Mouse (Mus musculus): ENCODE data around the gene Ilf3. TPM values are rescaled to one million over a fixed set of nuclear protein-coding genes. Genes with fewer than 3 reads are reported as not detected.

Gene Ilf3
- polyA plus RNA-seq, 1 experiment from 2014 or later = 45.2 TPM

GRCm38 (mm10) chr9:21329041-21329440 lies 38.6 kb upstream of the Ilf3 start:
- no peaks in the 10 kb centered on the region for H3K27me3 ChIP-seq (ENCODE audit: control insufficient read depth, insufficient read depth, low read length)
- no peak overlapping the region for H3K4me2 ChIP-seq (replicated peaks; ENCODE audit: low read depth)
- no peak overlapping the region for H3K27ac ChIP-seq (replicated peaks)
- DNase-seq (ENCODE audit: low spot score) (no peak), ATAC-seq (ENCODE audit: low FRiP score, low TSS enrichment) (no peak)
- TF ChIP-seq EP300 (optimal IDR thresholded peaks at IDR 0.05) (no peak), CTCF (IDR thresholded peaks at IDR 0.05; ENCODE audit: low read depth) (no peak)
- no peaks in the 10 kb centered on the region for H3K4me1 ChIP-seq (replicated peaks; ENCODE audit: control insufficient read depth, insufficient read depth)
- H3K9me3 ChIP-seq (ENCODE audit: control insufficient read depth, low read length) = no peaks in the 10 kb centered on the region
- no peak overlapping the region for H3K9ac ChIP-seq (ENCODE audit: low read length)
- WGBS = 37% methylated on average over 4 of the region's 5 CpGs
- H3K36me3 ChIP-seq (ENCODE audit: control insufficient read depth, insufficient read depth, low read length) = no peaks in the 10 kb centered on the region
- H3K4me3 ChIP-seq (ENCODE audit: low read depth, low read length) = no peak overlapping the region

- Histone ChIP-seq H3K36me3 (ENCODE audit: control insufficient read depth, insufficient read depth, low read length) (no peaks in the 10 kb centered on the region), H3K9ac (ENCODE audit: low read length) (no peak overlapping the region), H3K4me1 (replicated peaks; ENCODE audit: control insufficient read depth, insufficient read depth) (no peaks in the 10 kb centered on the region), H3K4me2 (replicated peaks; ENCODE audit: low read depth) (no peak overlapping the region), H3K27ac (replicated peaks) (no peak overlapping the region), H3K9me3 (ENCODE audit: control insufficient read depth, low read length) (no peaks in the 10 kb centered on the region), H3K27me3 (ENCODE audit: control insufficient read depth, insufficient read depth, low read length) (no peaks in the 10 kb centered on the region), H3K4me3 (ENCODE audit: low read depth, low read length) (no peak overlapping the region)
- ATAC-seq (ENCODE audit: low FRiP score, low TSS enrichment) (peak; percentile 27; the same call in 1 of the 2 replicates), DNase-seq (ENCODE audit: low spot score) (no peak)
- TF ChIP-seq EP300 (optimal IDR thresholded peaks at IDR 0.05) (no peak), CTCF (IDR thresholded peaks at IDR 0.05; ENCODE audit: low read depth) (no peak)
- WGBS = 88% methylated on average over 10 of the region's 10 CpGs
These were observed 37.9 kb upstream of the Ilf3 start for GRCm38 (mm10) chr9:21329699-21330289.

- no peaks in the 10 kb centered on the region for H3K36me3 ChIP-seq (ENCODE audit: control insufficient read depth, insufficient read depth, low read length)
- no peak for DNase-seq (ENCODE audit: low spot score)
These were observed 36.1 kb upstream of the Ilf3 start for GRCm38 (mm10) chr9:21331365-21332140.

GRCm38 (mm10) chr9:21332161-21333061 lies 35.3 kb upstream of the Ilf3 start:
- no peaks in the 10 kb centered on the region for H3K36me3 ChIP-seq (ENCODE audit: control insufficient read depth, insufficient read depth, low read length)
- 52% methylated on average over 9 of the region's 9 CpGs for WGBS
- H3K9me3 ChIP-seq (ENCODE audit: control insufficient read depth, low read length) = no peaks in the 10 kb centered on the region
- DNase-seq (ENCODE audit: low spot score) = no peak
- H3K4me1 ChIP-seq (replicated peaks; ENCODE audit: control insufficient read depth, insufficient read depth) = no peaks in the 10 kb centered on the region
- no peak overlapping the region for H3K9ac ChIP-seq (ENCODE audit: low read length)
- ATAC-seq (ENCODE audit: low FRiP score, low TSS enrichment) = no peak
- H3K27ac ChIP-seq (replicated peaks) = no peak overlapping the region
- no peak overlapping the region for H3K4me2 ChIP-seq (replicated peaks; ENCODE audit: low read depth)
- no peak for TF ChIP-seq CTCF (IDR thresholded peaks at IDR 0.05; ENCODE audit: low read depth)
- TF ChIP-seq EP300 (optimal IDR thresholded peaks at IDR 0.05) = no peak
- H3K27me3 ChIP-seq (ENCODE audit: control insufficient read depth, insufficient read depth, low read length) = no peaks in the 10 kb centered on the region
- no peak overlapping the region for H3K4me3 ChIP-seq (ENCODE audit: low read depth, low read length)

More at GRCm38 (mm10) chr9:21331365-21332140, 36.1 kb upstream of the Ilf3 start:
- Histone ChIP-seq H3K4me1 (replicated peaks; ENCODE audit: control insufficient read depth, insufficient read depth) (no peaks in the 10 kb centered on the region), H3K9ac (ENCODE audit: low read length) (no peak overlapping the region), H3K27ac (replicated peaks) (no peak overlapping the region), H3K4me3 (ENCODE audit: low read depth, low read length) (no peak overlapping the region), H3K27me3 (ENCODE audit: control insufficient read depth, insufficient read depth, low read length) (no peaks in the 10 kb centered on the region), H3K4me2 (replicated peaks; ENCODE audit: low read depth) (no peak overlapping the region), H3K9me3 (ENCODE audit: control insufficient read depth, low read length) (no peaks in the 10 kb centered on the region)
- no peak for ATAC-seq (ENCODE audit: low FRiP score, low TSS enrichment)
- TF ChIP-seq EP300 (optimal IDR thresholded peaks at IDR 0.05) (no peak), CTCF (IDR thresholded peaks at IDR 0.05; ENCODE audit: low read depth) (no peak)
- WGBS = 87% methylated on average over 12 of the region's 12 CpGs

- no peak overlapping the region for H3K9ac ChIP-seq (ENCODE audit: low read length)
- DNase-seq (ENCODE audit: low spot score) (no peak), ATAC-seq (ENCODE audit: low FRiP score, low TSS enrichment) (no peak)
- H3K4me3 ChIP-seq (ENCODE audit: low read depth, low read length) = no peak overlapping the region
- no peaks in the 10 kb centered on the region for H3K27me3 ChIP-seq (ENCODE audit: control insufficient read depth, insufficient read depth, low read length)
- no peaks in the 10 kb centered on the region for H3K36me3 ChIP-seq (ENCODE audit: control insufficient read depth, insufficient read depth, low read length)
- no peak overlapping the region for H3K4me2 ChIP-seq (replicated peaks; ENCODE audit: low read depth)
- WGBS = 45% methylated on average over 1 of the region's 1 CpGs
- TF ChIP-seq EP300 (optimal IDR thresholded peaks at IDR 0.05) (no peak), CTCF (IDR thresholded peaks at IDR 0.05; ENCODE audit: low read depth) (no peak)
- no peak overlapping the region for H3K27ac ChIP-seq (replicated peaks)
- H3K9me3 ChIP-seq (ENCODE audit: control insufficient read depth, low read length) = no peaks in the 10 kb centered on the region
- H3K4me1 ChIP-seq (replicated peaks; ENCODE audit: control insufficient read depth, insufficient read depth) = no peaks in the 10 kb centered on the region
These were observed 34.1 kb upstream of the Ilf3 start for GRCm38 (mm10) chr9:21333523-21333922.

Measured in stomach, postnatal 0 days (tissue).